Mouse (Mus musculus): Measurements from ENCODE around the gene Limk2. TPM values are rescaled to one million over a fixed set of nuclear protein-coding genes. Genes with fewer than 3 reads are reported as not detected.

Limk2 gene
- total RNA-seq, 2 experiments from 2014 or later = 10.0 to 11.5 TPM

GRCm38 (mm10) chr11:3441696-3442443, 32.9 kb upstream of the Limk2 start:
- DNase-seq = peak; percentile 68
- TF ChIP-seq CTCF (IDR thresholded peaks at IDR 0.05) = no peak
- intact Hi-C loops (cut with DNase I) = no loop called here
- Histone ChIP-seq H3K4me3 (no peak overlapping the region), H3K27ac (peak overlapping the region; percentile 40)

- intact Hi-C loops (cut with DNase I) = no loop called here
- no peak for TF ChIP-seq CTCF (IDR thresholded peaks at IDR 0.05)
- DNase-seq = no peak
- H3K27ac ChIP-seq = no peak overlapping the region
- no peak overlapping the region for H3K4me3 ChIP-seq
Observed at GRCm38 (mm10) chr11:3437621-3438020, 28.6 kb upstream of the Limk2 start.

GRCm38 (mm10) chr11:3433809-3434208, 24.8 kb upstream of the Limk2 start:
- intact Hi-C loops (cut with DNase I) = no loop called here
- TF ChIP-seq CTCF (IDR thresholded peaks at IDR 0.05) = no peak
- no peak overlapping the region for H3K4me3 ChIP-seq
- DNase-seq = peak; percentile 23
- H3K27ac ChIP-seq = peak overlapping the region; percentile 55

- DNase-seq = no peak
- Histone ChIP-seq H3K4me3 (no peak overlapping the region), H3K27ac (no peak overlapping the region)
- intact Hi-C loops (cut with DNase I) = no loop called here
- no peak for TF ChIP-seq CTCF (IDR thresholded peaks at IDR 0.05)
Observed at GRCm38 (mm10) chr11:3431976-3432603, 23.1 kb upstream of the Limk2 start.

- no peak overlapping the region for H3K4me3 ChIP-seq
- intact Hi-C loops (cut with DNase I) = no loop called here
- TF ChIP-seq CTCF (IDR thresholded peaks at IDR 0.05) = no peak
- DNase-seq = no peak
- no peak overlapping the region for H3K27ac ChIP-seq
Observed at GRCm38 (mm10) chr11:3431515-3431914, 22.5 kb upstream of the Limk2 start.

- no peak for DNase-seq
- no peak overlapping the region for H3K27ac ChIP-seq
- intact Hi-C loops (cut with DNase I) = no loop called here
- no peak for TF ChIP-seq CTCF (IDR thresholded peaks at IDR 0.05)
- no peak overlapping the region for H3K4me3 ChIP-seq
Observed at GRCm38 (mm10) chr11:3428632-3429031, 19.6 kb upstream of the Limk2 start.

GRCm38 (mm10) chr11:3427697-3428230, 18.8 kb upstream of the Limk2 start:
- no peak overlapping the region for H3K4me3 ChIP-seq
- intact Hi-C loops (cut with DNase I) = no loop called here
- DNase-seq = no peak
- no peak overlapping the region for H3K27ac ChIP-seq
- no peak for TF ChIP-seq CTCF (IDR thresholded peaks at IDR 0.05)

GRCm38 (mm10) chr11:3422242-3422641, 13.3 kb upstream of the Limk2 start:
- DNase-seq = no peak
- no peak for TF ChIP-seq CTCF (IDR thresholded peaks at IDR 0.05)
- Histone ChIP-seq H3K4me3 (no peak overlapping the region), H3K27ac (no peak overlapping the region)
- intact Hi-C loops (cut with DNase I) = no loop called here

- intact Hi-C loops (cut with DNase I) = no loop called here
- no peak for DNase-seq
- Histone ChIP-seq H3K4me3 (no peak overlapping the region), H3K27ac (peak overlapping the region; percentile 49)
- no peak for TF ChIP-seq CTCF (IDR thresholded peaks at IDR 0.05)
Observed at GRCm38 (mm10) chr11:3418741-3419140, 9.8 kb upstream of the Limk2 start.

GRCm38 (mm10) chr11:3417795-3418194, 8.8 kb upstream of the Limk2 start:
- no peak for TF ChIP-seq CTCF (IDR thresholded peaks at IDR 0.05)
- intact Hi-C loops (cut with DNase I) = no loop called here
- Histone ChIP-seq H3K27ac (no peak overlapping the region), H3K4me3 (no peak overlapping the region)
- no peak for DNase-seq

GRCm38 (mm10) chr11:3416399-3416798, 7.4 kb upstream of the Limk2 start:
- TF ChIP-seq CTCF (IDR thresholded peaks at IDR 0.05) = no peak
- intact Hi-C loops (cut with DNase I) = no loop called here
- H3K27ac ChIP-seq = no peak overlapping the region
- H3K4me3 ChIP-seq = no peak overlapping the region
- no peak for DNase-seq

GRCm38 (mm10) chr11:3412111-3412510, 3.1 kb upstream of the Limk2 start:
- intact Hi-C loops (cut with DNase I) = no loop called here
- TF ChIP-seq CTCF (IDR thresholded peaks at IDR 0.05) = no peak
- H3K4me3 ChIP-seq = no peak overlapping the region
- DNase-seq = no peak
- H3K27ac ChIP-seq = no peak overlapping the region
